Mouse (Mus musculus) G1E (cell line): ENCODE data around the gene Atrip.

ENCODE experiments used
- CTCF ChIP-seq: IDR thresholded peaks from 2 replicates; pipeline ENCODE4 v1.5.1; 2012; ENCODE audit warnings: low read depth, low read length, inconsistent platforms, mixed read lengths
- GATA1 ChIP-seq: IDR thresholded peaks from 2 replicates; pipeline ENCODE4 v1.6.1; 2012; ENCODE audit warnings: borderline replicate concordance, low read length, inconsistent platforms, mixed read lengths
- GATA2 ChIP-seq: IDR thresholded peaks from 2 replicates; pipeline ENCODE4 v1.6.1; 2012; ENCODE audit warnings: low read depth, low read length, inconsistent platforms, borderline replicate concordance
- TAL1 ChIP-seq: conservative IDR thresholded peaks from 2 replicates; pipeline ENCODE4 v1.6.1; 2012; ENCODE audit warnings: low read depth, low read length, inconsistent platforms, mixed read lengths

GRCm38 (mm10) chr9:109092799-109093198 lies 18.9 kb upstream of the Atrip start:
- TF ChIP-seq CTCF: no peak
- TF ChIP-seq TAL1: no peak
- no peak for TF ChIP-seq GATA2
- no peak for TF ChIP-seq GATA1
